Mouse (Mus musculus) CH12.LX (cell line): ENCODE data around the gene Ddx10. TPM values are rescaled to one million over a fixed set of nuclear protein-coding genes. Genes with fewer than 3 reads are reported as not detected.

Experiments used
- DNase-seq: peaks from one replicate; pipeline ENCODE4 v3.0.0-alpha.2; 2013; ENCODE audit errors: extremely low read depth
- H3K27ac ChIP-seq: 2 replicates; pipeline ENCODE4 v1.5.1; 2012; ENCODE audit warnings: low read depth, mild to moderate bottlenecking, control low read depth, moderate library complexity; ENCODE audit not compliant: insufficient read depth
- H3K27me3 ChIP-seq: replicated peaks from 2 replicates; pipeline ENCODE3; 2012; ENCODE audit warnings: inconsistent platforms
- H3K36me3 ChIP-seq, 2 experiments: replicated peaks in 1 of 2; 2 replicates each; pipeline versions ENCODE3 to v1.6.1; 2012; ENCODE audit warnings: inconsistent platforms in 1 of 2, low read length in 1 of 2, mild to moderate bottlenecking in 1 of 2, mixed read lengths in 1 of 2, moderate library complexity in 1 of 2; ENCODE audit not compliant: control insufficient read depth in 1 of 2, insufficient read depth in 1 of 2
- H3K4me1 ChIP-seq, 2 experiments: 2 replicates each; pipeline ENCODE4 v1.6.1; 2012; ENCODE audit warnings: inconsistent platforms in 1 of 2, moderate library complexity in 1 of 2; ENCODE audit not compliant: insufficient read depth in 2 of 2, control insufficient read depth in 1 of 2
- H3K4me2 ChIP-seq: 2 replicates; pipeline ENCODE4 v1.6.1; 2012; ENCODE audit warnings: low read depth, mild to moderate bottlenecking, control low read depth; ENCODE audit not compliant: poor library complexity, insufficient read depth, severe bottlenecking
- H3K4me3 ChIP-seq, 3 experiments: fragments of 150-350 bp in 1 of 3; sonication (generic) in 1 of 3; replicated peaks in 1 of 3; 2 replicates each; pipeline versions ENCODE3 to v1.5.1; 2011 to 2012; ENCODE audit warnings: low read depth in 2 of 3, low read length in 2 of 3, mild to moderate bottlenecking in 2 of 3, moderate library complexity in 2 of 3, control low read depth in 1 of 3, improper control_type of control experiment in 1 of 3, inconsistent platforms in 1 of 3, mixed read lengths in 1 of 3; ENCODE audit not compliant: poor library complexity in 1 of 3
- H3K79me2 ChIP-seq: replicated peaks from 2 replicates; pipeline ENCODE4 v1.6.1; 2012; ENCODE audit warnings: mild to moderate bottlenecking, moderate library complexity; ENCODE audit not compliant: control insufficient read depth, poor library complexity, insufficient read depth, severe bottlenecking; ENCODE audit errors: extremely low read depth
- H3K9ac ChIP-seq: 2 replicates; pipeline ENCODE4 v1.6.1; 2012; ENCODE audit warnings: low read depth, mild to moderate bottlenecking, control low read depth, moderate library complexity; ENCODE audit not compliant: insufficient read depth
- H3K9me3 ChIP-seq: replicated peaks from 2 replicates; pipeline ENCODE3; 2012; ENCODE audit warnings: low read length, inconsistent platforms, mixed read lengths
- BHLHE40 ChIP-seq: IDR thresholded peaks from 2 replicates; pipeline ENCODE4 v1.6.1; 2011; ENCODE audit warnings: mild to moderate bottlenecking, low read depth, low read length, improper control_type of control experiment
- CHD1 ChIP-seq: IDR thresholded peaks from 2 replicates; pipeline ENCODE4 v1.6.1; 2012; ENCODE audit warnings: low read depth, low read length, improper control_type of control experiment, inconsistent platforms
- E2F4 ChIP-seq: IDR thresholded peaks from 2 replicates; pipeline ENCODE4 v1.6.1; 2011; ENCODE audit warnings: low read depth, low read length, improper control_type of control experiment; ENCODE audit not compliant: insufficient replicate concordance
- ELF1 ChIP-seq: IDR thresholded peaks from 2 replicates; pipeline ENCODE4 v1.6.1; 2014; ENCODE audit warnings: low read depth, mild to moderate bottlenecking, inconsistent platforms, low read length, improper control_type of control experiment
- GABPA ChIP-seq: IDR thresholded peaks from 2 replicates; pipeline ENCODE4 v1.6.1; 2012; ENCODE audit warnings: low read depth, low read length, improper control_type of control experiment, inconsistent platforms; ENCODE audit not compliant: insufficient replicate concordance
- HCFC1 ChIP-seq: IDR thresholded peaks from 2 replicates; pipeline ENCODE4 v1.6.1; 2012; ENCODE audit warnings: low read depth, mild to moderate bottlenecking, inconsistent platforms, low read length, improper control_type of control experiment
- IRF4 ChIP-seq: IDR thresholded peaks from 2 replicates; pipeline ENCODE4 v1.6.1; 2014; ENCODE audit warnings: low read depth, mild to moderate bottlenecking, inconsistent platforms, low read length, improper control_type of control experiment
- MAFK ChIP-seq: IDR thresholded peaks from 2 replicates; pipeline ENCODE4 v1.6.1; 2011; ENCODE audit warnings: low read length, improper control_type of control experiment; ENCODE audit not compliant: insufficient replicate concordance
- MAX ChIP-seq: IDR thresholded peaks from 2 replicates; pipeline ENCODE4 v1.6.1; 2011; ENCODE audit warnings: low read length, improper control_type of control experiment
- MYC ChIP-seq: IDR thresholded peaks from 2 replicates; pipeline ENCODE4 v1.6.1; 2011; ENCODE audit warnings: low read depth, mild to moderate bottlenecking, improper control_type of control experiment, low read length
- NELFE ChIP-seq: IDR thresholded peaks from 2 replicates; pipeline ENCODE4 v1.6.1; 2011; ENCODE audit warnings: low read depth, low read length, improper control_type of control experiment
- POLR2AphosphoS2 ChIP-seq: IDR thresholded peaks from 2 replicates; pipeline ENCODE4 v1.6.1; 2011; ENCODE audit warnings: low read depth, low read length, improper control_type of control experiment
- RAD21 ChIP-seq: IDR thresholded peaks from 2 replicates; pipeline ENCODE4 v1.6.1; 2011; ENCODE audit warnings: low read depth, mild to moderate bottlenecking, low read length, improper control_type of control experiment, moderate library complexity
- SIN3A ChIP-seq: IDR thresholded peaks from 2 replicates; pipeline ENCODE4 v1.6.1; 2012; ENCODE audit warnings: low read length, improper control_type of control experiment, inconsistent platforms
- SMC3 ChIP-seq: IDR thresholded peaks from 2 replicates; pipeline ENCODE4 v1.6.1; 2011; ENCODE audit warnings: low read depth, low read length, improper control_type of control experiment
- UBTF ChIP-seq: IDR thresholded peaks from 2 replicates; pipeline ENCODE4 v1.6.1; 2012; ENCODE audit warnings: low read depth, mild to moderate bottlenecking, inconsistent platforms, low read length, improper control_type of control experiment, moderate library complexity
- USF1 ChIP-seq: IDR thresholded peaks from 2 replicates; pipeline ENCODE4 v1.6.1; 2014; ENCODE audit warnings: low read depth, mild to moderate bottlenecking, inconsistent platforms, low read length, improper control_type of control experiment
- USF2 ChIP-seq: conservative IDR thresholded peaks from 2 replicates; pipeline ENCODE4 v1.6.1; 2011; ENCODE audit warnings: low read depth, low read length, improper control_type of control experiment
- ZKSCAN1 ChIP-seq: IDR thresholded peaks from 2 replicates; pipeline ENCODE4 v1.6.1; 2012; ENCODE audit warnings: low read depth, inconsistent platforms, low read length, improper control_type of control experiment, borderline replicate concordance
- ZNF384 ChIP-seq: IDR thresholded peaks from 2 replicates; pipeline ENCODE4 v1.6.1; 2012; ENCODE audit warnings: low read depth, low read length, improper control_type of control experiment, inconsistent platforms
- dilution Hi-C: fragments of 300-500 bp; cut with MboI; formaldehyde crosslinking; loops from 2 replicates; pipeline ENCODE4 v1.14.3; 2020; ENCODE audit warnings: low sequenced_read_pairs; ENCODE audit not compliant: extremely low pct_unique_long_range_greater_than_20kb, extremely low pct_ligation_motif_present
- in situ Hi-C: fragments of 300-500 bp; cut with MboI; formaldehyde crosslinking; loops from 3 replicates; pipeline ENCODE4 v1.14.3; 2019; ENCODE audit warnings: low sequenced_read_pairs, low pct_ligation_motif_present, low pct_unique_long_range_greater_than_20kb, mixed read lengths
- polyA plus RNA-seq: library from polyadenylated mRNA; unstranded; fragments of >175 nt; gene quantifications from 2 replicates; pipeline ENCODE4 v1.2.1, GENCODE M21; 2012; ENCODE audit warnings: low read depth; ENCODE audit not compliant: insufficient read length
- total RNA-seq, 2 experiments: library from RNA; depleted of rRNA; stranded (reverse); fragments of 300-350 nt in 1 of 2; fragments of >200 nt in 1 of 2; gene quantifications; 2 replicates each; pipeline ENCODE4 v1.2.3; 2012 to 2014

Ddx10 gene
- total and polyA plus RNA-seq, 3 experiments = 23.4 to 64.2 (median 36.1) TPM

GRCm38 (mm10) chr9:53066428-53066827 is 181.4 kb downstream of the Ddx10 start:
- dilution Hi-C loops = no loop called here
- TF ChIP-seq ELF1 = no peak
- no peak overlapping the region for H3K4me3 ChIP-seq
- no peak for DNase-seq
- no peak overlapping the region for H3K9ac ChIP-seq
- no peaks in the 10 kb centered on the region for H3K36me3 ChIP-seq
- H3K27ac ChIP-seq = no peak overlapping the region
- in situ Hi-C loops = no loop called here
- H3K9me3 ChIP-seq = no peaks in the 10 kb centered on the region
- no peaks in the 10 kb centered on the region for H3K27me3 ChIP-seq
- H3K79me2 ChIP-seq = no peaks in the 10 kb centered on the region
- peaks cover 0 to 4% of the 10 kb centered on the region in 2 experiments; a peak in 1 of 4 replicates for H3K4me1 ChIP-seq
- H3K4me2 ChIP-seq = no peak overlapping the region

- no peak overlapping the region for H3K27ac ChIP-seq
These were observed 182.8 kb downstream of the Ddx10 start for GRCm38 (mm10) chr9:53065028-53065427.

GRCm38 (mm10) chr9:53064531-53064930 is 183.3 kb downstream of the Ddx10 start:
- H3K36me3 ChIP-seq = no peaks in the 10 kb centered on the region
- no peak for TF ChIP-seq ZNF384
- no peak for TF ChIP-seq MAFK
- no peak for TF ChIP-seq RAD21
- TF ChIP-seq IRF4 = no peak
- no peak overlapping the region for H3K9ac ChIP-seq
- H3K4me2 ChIP-seq = no peak overlapping the region
- no peak for DNase-seq
- H3K4me1 ChIP-seq = no peaks in the 10 kb centered on the region
- in situ Hi-C loops = no loop called here
- H3K27me3 ChIP-seq = no peaks in the 10 kb centered on the region
- dilution Hi-C loops = no loop called here
- H3K9me3 ChIP-seq = no peaks in the 10 kb centered on the region
- no peak overlapping the region for H3K4me3 ChIP-seq
- H3K27ac ChIP-seq = no peak overlapping the region
- no peaks in the 10 kb centered on the region for H3K79me2 ChIP-seq

More at GRCm38 (mm10) chr9:53065028-53065427, 182.8 kb downstream of the Ddx10 start:
- no peaks in the 10 kb centered on the region for H3K9me3 ChIP-seq
- in situ Hi-C loops (no loop called here), dilution Hi-C loops (no loop called here)
- H3K36me3 ChIP-seq = no peaks in the 10 kb centered on the region
- no peak overlapping the region for H3K9ac ChIP-seq
- TF ChIP-seq SIN3A = no peak
- DNase-seq = no peak
- H3K4me1 ChIP-seq = no peaks in the 10 kb centered on the region
- no peak overlapping the region for H3K4me3 ChIP-seq
- H3K79me2 ChIP-seq = no peaks in the 10 kb centered on the region
- H3K4me2 ChIP-seq = no peak overlapping the region
- no peaks in the 10 kb centered on the region for H3K27me3 ChIP-seq

GRCm38 (mm10) chr9:53055306-53055705 is 192.5 kb downstream of the Ddx10 start:
- TF ChIP-seq ELF1 (no peak), UBTF (no peak), USF2 (no peak), CHD1 (no peak), ZKSCAN1 (no peak), SMC3 (no peak), RAD21 (no peak), BHLHE40 (no peak), MAX (no peak), E2F4 (no peak), HCFC1 (no peak), GABPA (no peak), NELFE (no peak), USF1 (no peak), MYC (no peak), MAFK (no peak), IRF4 (no peak), POLR2AphosphoS2 (no peak)
- Histone ChIP-seq H3K4me2 (no peak overlapping the region), H3K9ac (no peak overlapping the region), H3K36me3 (no peaks in the 10 kb centered on the region), H3K79me2 (no peaks in the 10 kb centered on the region), H3K4me3 (no peak overlapping the region), H3K4me1 (no peaks in the 10 kb centered on the region), H3K27ac (no peak overlapping the region), H3K9me3 (no peaks in the 10 kb centered on the region), H3K27me3 (no peaks in the 10 kb centered on the region)
- dilution Hi-C loops = no loop called here
- in situ Hi-C loops = no loop called here
- DNase-seq = no peak
